Mouse (Mus musculus): ENCODE measurements around the gene Thsd7a.

- TF ChIP-seq CTCF (IDR thresholded peaks at IDR 0.05; ENCODE audit: extremely low read depth, insufficient read depth, low read length) (no peak), POLR2A (IDR thresholded peaks at IDR 0.05; ENCODE audit: extremely low read depth, insufficient read depth, low read length) (no peak)
Observed at GRCm38 (mm10) chr6:12606638-12607246, 142.5 kb downstream of the Thsd7a start.

Data from cortical plate, adult 2 months (tissue).